Mouse (Mus musculus): Measurements from ENCODE around the gene Etnppl.

Etnppl gene

GRCm38 (mm10) chr3:130671291-130671690 lies 54.0 kb downstream of the Etnppl start:
- in situ Hi-C loops (cut with MboI, MseI), result no loop called here

- in situ Hi-C loops (cut with MboI, MseI), result no loop called here
Observed at GRCm38 (mm10) chr3:130677671-130678460, 60.6 kb downstream of the Etnppl start.

GRCm38 (mm10) chr3:130681226-130681625 lies 64.0 kb downstream of the Etnppl start:
- in situ Hi-C loops (cut with MboI, MseI), result loop anchor here (10.0 kb wide), 1 partner anchor 784 kb away; no protein-coding TSS in a partner anchor

DNA sequence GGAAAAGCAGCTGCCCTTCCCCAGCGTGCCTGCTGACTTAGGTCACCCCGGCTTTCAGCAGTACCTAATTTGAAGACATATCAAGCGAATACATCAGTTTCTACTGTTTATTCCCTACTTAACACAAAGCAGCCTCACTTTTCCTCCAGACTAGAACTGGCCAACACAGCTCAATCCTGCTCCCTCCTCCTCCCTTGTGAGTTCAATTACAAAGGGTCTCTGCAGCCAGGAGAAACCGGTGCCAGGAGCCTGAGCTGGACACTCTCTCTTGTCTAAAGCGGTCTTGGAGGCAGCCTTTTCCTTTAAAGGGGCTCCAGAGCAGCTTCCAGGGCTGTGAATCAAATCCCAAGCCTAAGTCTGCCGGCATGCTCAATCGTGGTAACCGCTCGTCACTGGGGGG lies 64.9 kb downstream of the Etnppl start:
- in situ Hi-C loops (cut with MboI, MseI), result loop anchor here (10.0 kb wide), 1 partner anchor 783 kb away; no protein-coding TSS in a partner anchor

GRCm38 (mm10) chr3:130683836-130684235 lies 66.6 kb downstream of the Etnppl start:
- in situ Hi-C loops (cut with MboI, MseI), result loop anchor here (10.0 kb wide), 1 partner anchor 781 kb away; no protein-coding TSS in a partner anchor

DNA sequence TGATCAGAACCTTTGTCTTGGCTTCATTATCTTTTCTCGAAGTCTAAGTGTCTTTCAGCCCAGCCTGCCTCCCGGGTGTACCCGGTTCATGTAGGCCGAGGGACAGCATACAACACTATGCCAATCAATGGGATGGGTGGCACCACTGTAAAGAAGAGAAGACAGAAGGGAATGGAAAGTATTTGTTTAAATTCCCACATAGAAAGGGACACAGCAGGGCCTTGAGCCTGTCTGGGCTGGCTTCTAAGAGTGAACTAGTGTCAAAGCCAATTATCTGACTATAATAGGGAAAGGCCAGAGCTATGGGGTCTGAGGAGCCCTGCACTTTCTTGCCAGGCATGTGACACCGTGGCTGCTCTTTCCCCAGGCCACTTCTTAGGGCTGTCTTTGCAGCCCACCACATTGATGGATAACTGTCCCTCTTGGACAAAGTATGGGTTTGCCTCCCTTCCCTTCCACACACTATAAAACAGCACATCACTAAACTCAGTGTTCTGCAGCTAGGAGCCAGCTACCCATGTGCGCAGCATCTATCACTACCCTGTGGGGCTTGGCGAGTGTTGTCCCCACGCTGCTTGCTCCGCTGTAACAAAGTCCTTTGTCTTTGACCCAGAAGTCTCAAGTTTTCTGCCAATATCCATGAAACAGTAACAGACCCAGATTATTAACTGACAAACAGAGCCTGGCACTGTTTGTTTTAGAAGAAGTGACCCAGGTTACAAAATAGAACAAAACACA lies 67.2 kb downstream of the Etnppl start:
- in situ Hi-C loops (cut with MboI, MseI), result loop anchor here (10.0 kb wide), 1 partner anchor 780 kb away; no protein-coding TSS in a partner anchor

- in situ Hi-C loops (cut with MboI, MseI), result loop anchor here (10.0 kb wide), 1 partner anchor 780 kb away; no protein-coding TSS in a partner anchor
Observed at GRCm38 (mm10) chr3:130685014-130685366, 67.7 kb downstream of the Etnppl start.

DNA sequence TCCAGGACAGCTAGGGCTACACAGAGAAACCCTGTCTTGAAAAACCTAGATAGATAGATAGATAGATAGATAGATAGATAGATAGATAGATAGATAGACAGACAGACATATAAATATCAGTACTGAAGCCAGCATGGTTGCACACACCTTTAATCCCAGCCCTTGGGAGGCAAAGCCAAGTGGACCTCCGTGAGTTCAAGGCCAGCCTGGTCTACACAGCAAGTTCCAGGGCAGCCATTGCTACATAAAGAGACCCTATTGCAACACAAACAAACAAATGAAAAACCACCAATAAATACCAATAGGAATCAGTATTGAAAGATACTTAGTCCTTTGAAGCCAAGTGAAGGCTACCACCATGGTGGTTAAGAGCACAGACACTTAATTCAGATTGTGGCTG lies 69.8 kb downstream of the Etnppl start:
- in situ Hi-C loops (cut with MboI, MseI), result loop anchor here (10.0 kb wide), 1 partner anchor 778 kb away; no protein-coding TSS in a partner anchor

Measured in T-helper 1 cell (primary cell).